Mouse (Mus musculus) heart, embryonic 13.5 days (tissue): ENCODE measurements around the gene Ttll3. TPM values are rescaled to one million over a fixed set of nuclear protein-coding genes. Genes with fewer than 3 reads are reported as not detected.

ENCODE experiments used
- ATAC-seq: fragments of 200-750 bp; cut with Nextera tagmentation; 2 replicates; pipeline ENCODE4 v1.8.0; 2017; ENCODE audit warnings: moderate TSS enrichment; ENCODE audit not compliant: insufficient number of reproducible peaks, low FRiP score, low TSS enrichment; ENCODE audit errors: extremely low read depth
- H3K27ac ChIP-seq: fragments of 300-500 bp; sonication (generic); replicated peaks from 2 replicates; pipeline ENCODE4 v1.5.1; 2015; ENCODE audit warnings: moderate library complexity, mild to moderate bottlenecking, inconsistent platforms
- H3K27me3 ChIP-seq: fragments of 300-500 bp; sonication (generic); replicated peaks from 2 replicates; pipeline ENCODE4 v1.6.1; 2015; ENCODE audit warnings: mild to moderate bottlenecking, inconsistent platforms
- H3K36me3 ChIP-seq: fragments of 300-500 bp; sonication (generic); 2 replicates; pipeline ENCODE4 v1.6.1; 2015; ENCODE audit warnings: mild to moderate bottlenecking, inconsistent platforms
- H3K4me1 ChIP-seq: fragments of 300-500 bp; sonication (generic); 2 replicates; pipeline ENCODE4 v1.6.1; 2015; ENCODE audit warnings: inconsistent platforms
- H3K4me2 ChIP-seq: fragments of 300-500 bp; sonication (generic); 2 replicates; pipeline ENCODE4 v1.6.1; 2015; ENCODE audit warnings: inconsistent platforms, mild to moderate bottlenecking, moderate library complexity
- H3K4me3 ChIP-seq: fragments of 300-500 bp; sonication (generic); 2 replicates; pipeline ENCODE4 v1.5.1; 2015; ENCODE audit warnings: moderate library complexity, mild to moderate bottlenecking, inconsistent platforms
- H3K9ac ChIP-seq: fragments of 300-500 bp; sonication (generic); 2 replicates; pipeline ENCODE4 v1.6.1; 2015; ENCODE audit warnings: inconsistent platforms, mild to moderate bottlenecking, moderate library complexity
- H3K9me3 ChIP-seq: fragments of 300-500 bp; sonication (generic); 2 replicates; pipeline ENCODE4 v1.6.1; 2016; ENCODE audit warnings: inconsistent platforms
- WGBS: fragments of 180-500 bp; shearing (Covaris S2); methylation state at CpG from one replicate; pipeline ENCODE4 v1.1.7; 2015; ENCODE audit warnings: mixed read lengths; 5-methylcytosine and 5-hydroxymethylcytosine counted together
- microRNA-seq: library from miRNA; unstranded; fragments of <30 nt; microRNA quantifications from one replicate; pipeline ENCODE4, GENCODE M21; 2016
- polyA plus RNA-seq: library from polyadenylated mRNA; unstranded; fragments of >200 nt; fragmentation: Nextera tagmentation; extraction: Ambion mirVana; gene quantifications from 2 replicates; pipeline ENCODE4 v1.2.1, GENCODE M21; 2015

Gene Ttll3
- polyA plus RNA-seq, 1 experiment from 2014 or later: 2.0 TPM

- H3K9me3 ChIP-seq: no peaks in the 10 kb centered on the region
- ATAC-seq: no peak
- WGBS: 55% methylated on average over 7 of the region's 7 CpGs
Measured at GRCm38 (mm10) chr6:113464040-113464439, 75.0 kb downstream of the Ttll3 start.

More at GRCm38 (mm10) chr6:113464040-113464439, 75.0 kb downstream of the Ttll3 start:
- H3K27ac ChIP-seq: no peak overlapping the region
- H3K4me3 ChIP-seq: no peak overlapping the region
- no peak overlapping the region for H3K9ac ChIP-seq
- peaks cover 2% of the 10 kb centered on the region for H3K4me1 ChIP-seq
- H3K36me3 ChIP-seq: no peaks in the 10 kb centered on the region
- H3K4me2 ChIP-seq: no peak overlapping the region
- H3K27me3 ChIP-seq: peaks cover 46% of the 10 kb centered on the region

Small RNA genes within 50 kb of the gene (microRNA-seq; reads per million reads assigned to microRNA genes)
- not detected for gene Gm24387

Other genes starting within 250 kb of the Ttll3 start
- 0.36 and 0.62 TPM in 2 replicates for gene Lhfpl4, start 193.9 kb upstream of the Ttll3 start, polyA plus RNA-seq
- gene Mtmr14, start 151.4 kb upstream of the Ttll3 start, polyA plus RNA-seq: 23.5 and 23.6 TPM in 2 replicates
- gene Cpne9, start 107.0 kb upstream of the Ttll3 start, polyA plus RNA-seq: 0.22 TPM in 1 of 2 replicates, not detected in the other
- 11.1 and 11.6 TPM in 2 replicates for gene Brpf1, start 82.1 kb upstream of the Ttll3 start, polyA plus RNA-seq
- gene Ogg1, start 62.3 kb upstream of the Ttll3 start, polyA plus RNA-seq: 9.5 and 11.6 TPM in 2 replicates
- gene Camk1, start 45.3 kb upstream of the Ttll3 start, polyA plus RNA-seq: 109 and 115 TPM in 2 replicates
- gene Tada3, start 11.4 kb upstream of the Ttll3 start, polyA plus RNA-seq: 39.6 and 41.5 TPM in 2 replicates
- gene Arpc4, start 11.1 kb upstream of the Ttll3 start, polyA plus RNA-seq: 264 and 283 TPM in 2 replicates
- 13.6 and 17.9 TPM in 2 replicates for gene Rpusd3, start 30.1 kb downstream of the Ttll3 start, polyA plus RNA-seq
- gene Cidec, start 46.5 kb downstream of the Ttll3 start, polyA plus RNA-seq: not detected in 2 replicates
- gene Jagn1, start 53.3 kb downstream of the Ttll3 start, polyA plus RNA-seq: 59.5 and 67.6 TPM in 2 replicates
- 1.1 and 1.2 TPM in 2 replicates for gene Il17re, start 69.2 kb downstream of the Ttll3 start, polyA plus RNA-seq
- 4.4 and 6.7 TPM in 2 replicates for gene Il17rc, start 82.2 kb downstream of the Ttll3 start, polyA plus RNA-seq
- gene Creld1, start 94.0 kb downstream of the Ttll3 start, polyA plus RNA-seq: 37.6 and 46.9 TPM in 2 replicates
- gene Prrt3, start 112.7 kb downstream of the Ttll3 start, polyA plus RNA-seq: 0.20 and 0.36 TPM in 2 replicates
- 76.5 and 86.7 TPM in 2 replicates for gene Emc3, start 142.4 kb downstream of the Ttll3 start, polyA plus RNA-seq
- 7.7 and 8.0 TPM in 2 replicates for gene Fancd2, start 142.4 kb downstream of the Ttll3 start, polyA plus RNA-seq
- gene Fancd2os, start 211.5 kb downstream of the Ttll3 start, polyA plus RNA-seq: 0.13 TPM in 1 of 2 replicates, not detected in the other
- gene Brk1, start 215.5 kb downstream of the Ttll3 start, polyA plus RNA-seq: 162 and 177 TPM in 2 replicates
- gene Vhl, start 234.7 kb downstream of the Ttll3 start, polyA plus RNA-seq: 24.2 and 28.9 TPM in 2 replicates
- gene Irak2, start 249.2 kb downstream of the Ttll3 start, polyA plus RNA-seq: 5.2 and 6.2 TPM in 2 replicates